Mouse (Mus musculus): ENCODE measurements around the gene Lama1. TPM values are rescaled to one million over a fixed set of nuclear protein-coding genes. Genes with fewer than 3 reads are reported as not detected.
"Not testable (repeated sequence)": the region's sequence is repeated elsewhere in the genome, so short reads cannot be mapped to it uniquely, and the experiment has no call there.

Lama1 gene
- total RNA-seq, 1 experiment from 2014 or later: not detected

DNA sequence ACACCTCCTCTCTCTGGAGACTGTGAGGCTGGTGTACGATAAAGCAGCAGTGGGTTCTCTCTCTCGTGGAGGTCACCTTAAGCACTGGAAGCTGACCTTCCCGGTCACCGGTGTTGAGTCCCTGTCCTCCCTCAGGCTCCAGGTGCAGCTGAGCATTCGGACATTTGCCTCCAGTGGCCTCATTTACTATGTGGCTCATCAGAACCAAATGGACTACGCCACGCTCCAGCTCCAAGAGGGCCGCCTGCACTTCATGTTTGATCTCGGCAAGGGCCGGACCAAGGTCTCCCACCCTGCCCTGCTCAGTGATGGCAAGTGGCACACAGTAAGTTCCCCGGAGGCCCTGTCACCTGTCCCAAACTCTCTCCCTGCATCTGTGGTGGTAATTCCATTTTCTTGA, 118.7 kb downstream of the Lama1 start:
- no peak for ATAC-seq (ENCODE audit: extremely low read depth, insufficient number of reproducible peaks, low FRiP score, poor library complexity, severe bottlenecking)

DNA sequence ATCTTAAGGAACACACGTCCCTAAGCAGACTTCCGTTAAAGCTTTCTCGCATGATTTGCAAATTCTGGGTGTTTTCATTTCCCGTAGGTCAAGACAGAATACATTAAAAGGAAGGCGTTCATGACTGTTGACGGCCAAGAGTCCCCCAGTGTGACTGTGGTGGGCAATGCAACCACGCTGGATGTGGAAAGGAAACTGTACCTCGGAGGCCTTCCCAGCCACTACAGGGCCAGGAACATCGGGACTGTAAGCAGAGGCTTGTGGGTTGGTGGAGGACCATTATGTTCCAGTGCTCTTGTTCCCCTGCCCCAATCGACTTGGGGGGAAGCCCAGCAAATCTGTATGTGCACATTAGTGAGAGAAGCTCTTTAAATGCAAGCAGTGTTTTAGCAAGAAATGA, 119.9 kb downstream of the Lama1 start:
- ATAC-seq (ENCODE audit: extremely low read depth, insufficient number of reproducible peaks, low FRiP score, poor library complexity, severe bottlenecking): no peak

DNA sequence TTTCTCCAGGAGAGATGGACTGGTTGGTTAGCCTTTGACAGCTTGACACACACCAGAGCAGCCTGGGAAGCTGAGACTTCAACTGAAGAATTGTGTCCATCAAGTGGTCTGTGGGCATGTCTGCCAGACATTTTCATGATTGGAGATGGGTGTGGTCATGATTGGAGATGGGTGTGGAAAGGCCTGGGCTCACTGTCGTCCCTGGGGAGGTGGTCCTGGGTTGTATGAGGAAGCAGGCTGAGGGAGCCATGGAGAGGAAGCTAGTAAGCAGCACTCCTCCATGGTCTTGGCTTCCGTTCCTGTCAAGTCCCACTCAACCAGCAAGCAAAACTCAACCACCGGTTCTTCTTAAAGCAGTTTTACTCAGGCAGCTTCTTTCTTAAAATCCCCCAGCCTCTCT, 130.4 kb downstream of the Lama1 start:
- ATAC-seq (ENCODE audit: extremely low read depth, insufficient number of reproducible peaks, low FRiP score, poor library complexity, severe bottlenecking): no peak

DNA sequence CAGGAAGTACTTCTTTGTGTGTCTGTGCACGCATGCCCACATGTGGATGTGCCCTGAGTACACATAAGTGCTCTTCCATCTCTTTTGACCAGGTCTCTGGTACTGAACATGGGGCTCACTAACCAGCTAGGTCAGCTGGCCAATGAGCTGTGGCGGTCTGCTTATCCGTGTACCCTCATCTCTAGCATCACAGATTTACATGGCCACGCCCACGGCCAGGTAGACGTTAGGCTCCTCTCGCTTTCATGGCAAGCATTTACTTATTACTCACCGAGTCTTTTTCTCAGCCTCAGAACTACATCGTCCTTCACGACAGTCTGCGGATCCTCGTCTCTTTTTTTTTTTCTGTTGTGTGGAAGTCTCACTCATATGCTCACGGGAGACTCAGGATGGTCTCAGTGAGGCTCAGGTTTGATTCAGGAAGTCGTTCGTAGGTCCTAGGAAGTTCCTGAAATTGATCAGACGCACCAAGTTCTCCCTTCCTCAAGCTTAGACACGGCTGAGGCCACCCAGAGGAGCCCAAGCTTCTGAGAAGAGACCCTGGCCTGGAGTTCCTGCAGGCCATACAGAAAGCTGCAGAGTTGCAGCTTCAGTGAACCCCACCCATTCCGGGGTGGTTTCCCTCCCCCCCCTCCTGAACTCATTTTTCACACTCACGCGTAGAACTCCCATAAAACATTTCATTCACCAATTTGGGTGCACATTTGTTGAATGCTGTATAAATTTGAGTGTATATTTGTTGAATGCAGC, 139.3 kb downstream of the Lama1 start:
- no peak for ATAC-seq (ENCODE audit: extremely low read depth, insufficient number of reproducible peaks, low FRiP score, poor library complexity, severe bottlenecking)

DNA sequence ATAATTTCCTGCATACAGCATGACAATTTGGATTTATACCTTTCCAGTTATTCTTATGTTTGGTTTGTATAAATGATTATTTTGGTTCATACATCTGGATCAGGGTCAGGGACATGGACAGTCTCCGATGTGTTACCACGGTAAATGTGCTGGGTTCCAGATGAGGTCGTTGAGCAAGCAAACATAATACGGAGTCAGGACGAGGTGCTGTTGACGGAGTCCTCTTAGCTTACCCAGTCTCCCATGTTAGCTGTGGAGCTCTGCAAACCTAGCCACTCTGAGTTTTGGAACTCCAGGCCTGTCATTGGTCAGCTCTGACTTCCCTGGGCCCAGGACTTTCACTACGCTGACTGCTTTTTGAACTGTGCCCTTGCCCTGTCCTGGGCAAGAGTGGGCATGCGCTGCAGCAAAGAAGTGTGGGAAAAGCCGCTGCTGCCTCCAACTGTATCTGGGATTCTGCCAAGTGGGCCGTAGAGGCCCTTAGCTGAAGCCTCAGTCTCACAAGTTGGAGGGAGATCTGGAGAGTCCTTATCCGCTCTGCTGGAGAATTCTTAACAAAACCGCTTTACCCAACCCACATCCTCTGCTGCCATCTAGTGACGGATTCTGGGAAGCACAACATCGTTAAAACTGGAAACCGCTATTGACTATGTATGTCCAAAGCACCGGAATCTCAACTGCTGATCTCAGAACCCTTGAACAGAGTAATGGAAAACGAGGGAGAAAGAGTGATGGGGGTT, 140.5 kb downstream of the Lama1 start:
- ATAC-seq (ENCODE audit: extremely low read depth, insufficient number of reproducible peaks, low FRiP score, poor library complexity, severe bottlenecking): no peak

DNA sequence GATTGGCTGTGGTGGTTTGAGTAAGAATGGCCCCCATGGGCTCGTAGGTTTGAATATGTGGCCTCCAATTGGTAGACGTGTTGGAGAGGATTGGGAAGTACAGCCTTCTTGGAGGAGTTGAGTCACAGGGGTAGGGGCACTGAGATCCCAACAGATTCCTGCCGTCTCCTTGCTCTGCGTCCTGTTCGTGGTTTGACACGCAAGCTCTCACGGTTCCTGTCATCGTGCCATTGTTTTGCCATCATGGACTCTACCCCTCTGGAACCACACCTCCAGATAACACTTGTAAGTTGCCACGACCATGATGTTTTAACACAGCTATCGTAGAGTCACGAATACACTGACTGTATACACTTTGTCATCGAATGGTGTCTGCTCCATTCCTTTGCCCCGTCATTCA, 141.9 kb downstream of the Lama1 start:
- ATAC-seq (ENCODE audit: extremely low read depth, insufficient number of reproducible peaks, low FRiP score, poor library complexity, severe bottlenecking): no peak

DNA sequence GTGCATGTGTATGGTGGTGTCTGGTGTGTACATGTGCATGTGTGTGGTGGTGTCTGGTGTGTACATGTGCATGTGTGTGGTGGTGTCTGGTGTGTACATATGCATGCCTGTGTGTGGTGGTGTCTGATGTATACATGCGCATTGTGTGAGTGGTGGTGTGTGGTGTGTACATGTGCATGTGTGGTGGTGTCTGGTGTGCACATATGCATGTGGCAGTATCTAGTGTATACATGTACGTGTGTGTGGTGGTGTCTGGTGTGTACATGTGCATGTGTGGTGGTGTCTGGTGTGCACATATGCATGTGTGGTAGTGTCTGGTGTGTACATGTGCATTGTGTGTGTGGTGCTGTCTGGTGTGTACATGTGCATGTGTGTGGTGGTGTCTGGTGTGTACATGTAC, 144.4 kb downstream of the Lama1 start:
- not testable (repeated sequence) for ATAC-seq (ENCODE audit: extremely low read depth, insufficient number of reproducible peaks, low FRiP score, poor library complexity, severe bottlenecking)

DNA sequence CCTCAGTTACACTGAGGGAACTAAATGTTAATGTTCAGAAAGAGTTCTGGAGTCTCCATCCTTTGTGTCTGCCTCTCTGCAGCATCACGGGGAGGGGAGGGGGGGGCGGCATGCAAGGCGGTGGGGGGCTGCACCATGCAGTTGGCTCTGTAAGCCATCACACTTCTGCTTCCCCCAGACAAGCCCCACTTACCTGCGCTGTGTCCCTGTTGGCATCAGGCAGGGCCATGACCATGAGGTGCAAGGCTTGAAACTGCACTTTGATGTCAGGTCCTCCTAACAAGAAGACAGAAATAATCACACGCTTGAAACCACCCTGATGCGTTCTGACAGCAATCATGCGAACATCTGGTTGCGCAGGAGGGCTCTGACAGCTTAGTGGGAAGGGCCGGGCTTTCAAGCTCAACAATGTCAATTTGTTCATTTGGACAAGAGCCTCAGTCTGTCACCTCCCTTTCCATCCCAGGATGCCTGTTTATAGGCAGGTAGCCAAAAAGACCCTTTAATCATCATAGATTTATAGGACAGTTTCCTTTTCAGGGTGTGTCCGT, 164.1 kb downstream of the Lama1 start:
- ATAC-seq (ENCODE audit: extremely low read depth, insufficient number of reproducible peaks, low FRiP score, poor library complexity, severe bottlenecking): no peak

DNA sequence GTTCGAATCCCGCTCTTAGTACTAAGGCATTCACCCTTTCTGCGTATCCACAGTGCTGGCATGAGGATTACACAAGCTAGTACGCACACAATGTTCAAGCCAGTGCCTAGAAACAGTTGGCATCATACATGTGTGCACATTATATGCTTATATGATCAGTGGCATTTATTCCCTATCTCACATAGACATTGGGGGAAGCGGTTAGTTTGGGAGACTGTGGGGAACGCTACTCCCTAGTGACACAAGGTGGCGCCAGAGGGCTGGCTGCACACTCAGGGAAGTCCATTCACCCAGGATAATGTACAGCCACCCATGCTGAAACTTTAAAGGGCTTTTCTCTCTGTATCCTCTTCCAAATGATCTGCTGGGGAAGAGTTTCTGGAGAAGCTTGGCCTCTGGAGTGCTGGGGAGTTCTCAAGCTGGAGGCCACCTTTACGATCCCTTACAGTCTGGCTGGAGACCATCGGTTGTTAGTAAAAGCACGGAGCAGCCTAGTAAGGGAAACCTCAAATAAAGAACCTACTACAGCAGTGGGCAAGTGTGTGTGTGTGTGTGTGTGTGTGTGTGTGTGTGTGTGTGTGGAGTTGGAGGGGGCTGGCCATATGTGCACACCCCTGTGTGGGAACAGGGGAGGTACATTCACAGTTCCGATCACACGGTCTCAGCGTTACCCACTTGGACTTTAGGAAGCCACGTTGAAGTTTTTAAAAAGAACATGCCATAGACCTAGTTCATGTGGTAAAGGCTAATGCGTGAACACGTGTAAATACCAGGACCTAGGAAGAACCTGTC, 164.9 kb downstream of the Lama1 start:
- ATAC-seq (ENCODE audit: extremely low read depth, insufficient number of reproducible peaks, low FRiP score, poor library complexity, severe bottlenecking): no peak

DNA sequence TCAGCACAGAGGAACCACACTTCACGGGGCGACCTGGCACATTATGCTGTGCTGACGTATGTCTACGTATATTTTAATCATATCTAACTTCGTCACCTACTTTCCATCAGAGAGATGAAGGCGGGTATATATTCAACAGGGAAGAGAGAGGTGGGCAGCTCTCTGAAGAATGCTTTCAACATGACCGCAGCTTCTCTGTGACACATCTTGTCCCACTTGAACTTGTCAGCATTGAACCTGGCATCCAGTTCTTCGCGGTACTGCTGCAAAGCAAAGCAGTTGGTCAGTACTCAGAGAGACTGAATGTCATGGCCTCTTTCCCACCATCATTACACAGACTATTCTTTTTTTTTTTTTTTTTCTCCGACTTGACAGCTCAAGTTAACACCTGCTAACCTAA, 167.3 kb downstream of the Lama1 start:
- ATAC-seq (ENCODE audit: extremely low read depth, insufficient number of reproducible peaks, low FRiP score, poor library complexity, severe bottlenecking): no peak

DNA sequence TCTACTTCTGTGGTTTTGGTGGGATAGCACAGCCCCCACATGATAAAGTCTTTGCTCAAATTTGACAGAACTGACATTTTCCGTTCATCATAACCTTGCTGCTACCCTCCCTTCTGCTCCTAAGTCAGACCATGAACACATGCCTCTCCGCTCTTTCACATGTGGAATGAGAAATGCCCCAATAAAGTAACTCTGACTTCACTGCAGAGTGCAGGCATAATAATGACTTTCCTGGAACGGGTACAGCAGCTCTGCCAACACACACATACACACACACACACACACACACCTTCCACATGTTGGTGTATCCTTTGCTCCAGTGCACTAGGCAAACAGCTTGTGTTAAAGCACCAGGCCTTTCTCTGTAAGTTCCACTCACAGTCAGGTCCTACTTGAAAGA, 167.9 kb downstream of the Lama1 start:
- no peak for ATAC-seq (ENCODE audit: extremely low read depth, insufficient number of reproducible peaks, low FRiP score, poor library complexity, severe bottlenecking)

DNA sequence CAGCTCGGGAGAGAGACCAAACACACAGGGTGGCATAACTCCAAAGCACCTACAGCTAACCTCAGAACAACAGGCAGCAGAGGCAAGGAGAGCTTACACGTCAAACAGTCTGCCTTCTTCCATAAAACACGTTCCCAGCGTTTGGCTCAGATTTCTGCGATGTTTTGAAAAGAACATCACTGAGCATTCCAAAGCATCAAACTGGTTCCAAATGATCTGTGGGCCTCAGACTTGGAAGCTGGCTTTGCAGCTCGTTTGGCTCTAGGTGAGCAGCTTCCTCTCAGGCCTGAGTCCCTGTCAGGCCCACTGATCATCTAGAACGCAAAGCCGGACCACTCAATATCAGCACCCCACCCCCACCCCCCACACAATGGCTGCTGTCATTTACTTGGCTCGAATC, 169.0 kb downstream of the Lama1 start:
- ATAC-seq (ENCODE audit: extremely low read depth, insufficient number of reproducible peaks, low FRiP score, poor library complexity, severe bottlenecking): no peak

DNA sequence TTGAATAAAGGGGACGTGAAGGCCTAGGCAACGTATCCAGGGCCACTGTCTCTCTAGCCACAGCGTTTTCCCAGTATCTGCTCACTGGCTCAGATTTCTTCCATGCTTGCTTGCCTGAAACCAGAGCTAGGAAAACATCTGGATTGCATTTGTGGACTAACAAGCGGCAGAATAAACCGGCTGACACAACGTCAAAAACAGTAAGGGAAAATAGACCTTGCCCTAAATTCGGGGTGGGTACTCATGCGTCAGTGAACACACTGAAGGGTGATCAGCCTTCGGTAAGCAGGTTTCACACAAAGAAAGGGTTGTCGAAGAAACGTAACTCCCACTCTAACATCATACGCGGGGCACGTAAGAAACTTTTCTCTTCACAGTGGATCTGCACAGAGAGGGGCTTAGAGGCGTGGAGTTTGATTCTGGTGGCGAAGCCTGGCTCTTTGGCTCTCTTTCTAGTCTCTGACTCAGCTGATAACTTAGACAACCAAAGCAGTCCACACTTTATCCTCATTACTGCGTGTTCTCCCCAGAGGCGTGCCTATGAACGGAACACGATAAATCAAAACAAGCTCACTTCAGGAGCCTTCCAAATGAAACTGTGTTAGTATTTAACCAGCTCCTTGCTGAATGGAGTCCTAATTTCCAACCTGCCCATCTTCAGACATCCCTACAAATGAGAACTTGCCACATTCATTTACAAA, 169.6 kb downstream of the Lama1 start:
- ATAC-seq (ENCODE audit: extremely low read depth, insufficient number of reproducible peaks, low FRiP score, poor library complexity, severe bottlenecking): no peak

DNA sequence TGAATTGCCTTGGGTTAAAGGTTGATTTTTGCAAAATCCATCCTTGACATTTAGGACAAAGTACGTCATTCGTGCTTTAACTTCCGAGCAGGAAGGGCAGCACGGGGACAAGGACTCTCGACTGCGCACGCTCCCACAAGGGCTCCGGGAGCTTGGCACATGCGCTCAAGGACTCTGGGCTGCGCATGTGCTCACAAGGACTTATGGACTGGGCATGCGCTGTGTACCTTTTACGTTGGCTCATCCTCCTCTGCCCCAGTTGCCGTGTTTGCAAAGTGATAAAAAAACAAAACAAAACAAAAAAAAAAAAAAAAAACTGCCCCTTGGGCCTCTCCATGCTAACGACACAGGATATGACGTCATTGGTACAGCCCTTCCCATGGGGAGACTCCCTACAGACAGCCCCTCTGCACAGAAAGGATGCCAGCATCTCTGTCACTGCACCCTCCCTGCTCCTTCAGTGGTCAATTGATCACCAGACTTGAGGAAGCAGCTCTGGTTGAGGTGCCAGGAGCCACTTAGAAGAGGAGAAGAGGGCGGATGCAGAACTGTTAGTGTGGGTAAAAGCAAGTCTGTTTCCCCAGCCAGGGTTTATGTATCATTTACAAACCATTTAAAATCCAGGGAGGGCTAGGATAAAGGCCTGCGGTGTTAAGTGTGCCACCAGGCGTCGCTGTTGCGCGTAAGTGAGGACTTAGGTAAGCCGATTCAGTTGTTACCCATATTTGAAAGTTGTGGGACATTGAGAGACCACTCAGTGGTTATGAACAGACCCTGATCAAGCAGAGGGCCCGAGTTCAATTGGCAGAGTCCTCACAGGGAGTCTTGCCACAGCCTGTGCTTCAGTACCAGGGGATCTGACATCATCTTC, 172.9 kb downstream of the Lama1 start:
- ATAC-seq (ENCODE audit: extremely low read depth, insufficient number of reproducible peaks, low FRiP score, poor library complexity, severe bottlenecking): no peak
